Mouse (Mus musculus) midbrain, embryonic 15.5 days (tissue): ENCODE data around the gene Pola2. TPM values are rescaled to one million over a fixed set of nuclear protein-coding genes. Genes with fewer than 3 reads are reported as not detected.

Experiments
- ATAC-seq: fragments of 200-750 bp; cut with Nextera tagmentation; replicated peaks from 2 replicates; pipeline ENCODE4 v1.8.0; 2017; ENCODE audit warnings: moderate TSS enrichment
- H3K27ac ChIP-seq: fragments of 300-500 bp; sonication (generic); 2 replicates; pipeline ENCODE4 v1.5.1; 2015; ENCODE audit warnings: mild to moderate bottlenecking, inconsistent platforms
- H3K27me3 ChIP-seq: fragments of 300-500 bp; sonication (generic); replicated peaks from 2 replicates; pipeline ENCODE4 v1.6.1; 2015; ENCODE audit warnings: inconsistent platforms
- H3K36me3 ChIP-seq: fragments of 300-500 bp; sonication (generic); replicated peaks from 2 replicates; pipeline ENCODE4 v1.6.1; 2015; ENCODE audit warnings: inconsistent platforms
- H3K4me1 ChIP-seq: fragments of 300-500 bp; sonication (generic); 2 replicates; pipeline ENCODE4 v1.6.1; 2015; ENCODE audit warnings: inconsistent platforms
- H3K4me2 ChIP-seq: fragments of 300-500 bp; sonication (generic); 2 replicates; pipeline ENCODE4 v1.6.1; 2015; ENCODE audit warnings: inconsistent platforms, mild to moderate bottlenecking, moderate library complexity
- H3K4me3 ChIP-seq: fragments of 300-500 bp; sonication (generic); 2 replicates; pipeline ENCODE4 v1.5.1; 2015; ENCODE audit warnings: mild to moderate bottlenecking, inconsistent platforms
- H3K9ac ChIP-seq: fragments of 300-500 bp; sonication (generic); 2 replicates; pipeline ENCODE4 v1.6.1; 2015; ENCODE audit warnings: mild to moderate bottlenecking, inconsistent platforms
- H3K9me3 ChIP-seq: fragments of 300-500 bp; sonication (generic); 2 replicates; pipeline ENCODE4 v1.6.1; 2016; ENCODE audit warnings: inconsistent platforms
- WGBS: fragments of 180-500 bp; shearing (Covaris S2); methylation state at CpG from one replicate; pipeline ENCODE4 v1.1.7; 2015; ENCODE audit warnings: mixed read lengths; 5-methylcytosine and 5-hydroxymethylcytosine counted together
- polyA plus RNA-seq: library from polyadenylated mRNA; unstranded; fragments of >200 nt; fragmentation: Nextera tagmentation; extraction: Ambion mirVana; gene quantifications from 2 replicates; pipeline ENCODE4 v1.2.1, GENCODE M21; 2015

Pola2 gene
- polyA plus RNA-seq, 1 experiment from 2014 or later = 25.3 TPM

DNA sequence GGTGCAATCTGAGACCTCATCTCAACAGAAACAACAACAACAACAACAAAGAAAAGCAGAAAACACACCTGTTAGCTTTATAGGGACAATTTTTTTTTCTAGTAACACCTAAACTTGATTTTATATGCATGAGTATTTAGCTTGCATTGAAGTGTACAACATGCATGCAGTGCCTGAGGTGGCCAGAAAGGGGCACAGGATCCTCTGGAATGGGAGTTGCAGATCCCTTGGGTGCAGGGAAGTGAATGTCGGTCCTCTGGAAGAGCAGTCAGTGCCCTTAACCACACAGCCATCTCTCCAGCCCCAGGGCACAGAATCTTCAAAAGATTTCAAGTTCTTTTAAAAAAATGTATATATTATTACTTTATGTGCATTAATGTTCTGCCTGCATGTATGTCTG is 1.4 kb downstream of the Pola2 start:
- ATAC-seq = no peak
- WGBS = 16% methylated on average over 1 of the region's 1 CpGs
- H3K4me2 ChIP-seq = peak overlapping the region; percentile 93
- H3K4me3 ChIP-seq = no peak overlapping the region
- H3K9ac ChIP-seq = no peak overlapping the region
- H3K27me3 ChIP-seq = no peaks in the 10 kb centered on the region
- H3K9me3 ChIP-seq = no peaks in the 10 kb centered on the region
- H3K4me1 ChIP-seq = peaks cover 25% of the 10 kb centered on the region
- no peak overlapping the region for H3K27ac ChIP-seq
- no peaks in the 10 kb centered on the region for H3K36me3 ChIP-seq

DNA sequence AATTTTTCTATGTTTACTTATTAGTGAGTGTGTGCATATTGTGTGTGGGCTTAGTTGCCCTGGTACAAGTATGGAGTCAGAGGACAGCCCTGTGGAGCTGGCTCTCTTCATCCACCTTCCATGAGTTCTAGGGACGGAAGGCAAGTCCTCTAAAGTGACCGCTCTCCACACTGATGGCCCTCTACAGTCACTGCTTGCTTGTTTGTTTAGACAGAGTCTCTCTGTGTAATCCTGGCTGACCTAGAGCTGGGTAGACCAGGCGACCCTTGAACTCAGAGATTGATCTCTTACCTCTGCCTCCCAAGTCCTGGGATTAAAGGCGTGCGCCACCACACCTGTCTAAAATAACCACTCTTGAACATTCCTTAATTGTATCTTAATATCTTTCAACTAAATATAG is 6.6 kb downstream of the Pola2 start:
- 91% methylated on average over 5 of the region's 5 CpGs for WGBS

DNA sequence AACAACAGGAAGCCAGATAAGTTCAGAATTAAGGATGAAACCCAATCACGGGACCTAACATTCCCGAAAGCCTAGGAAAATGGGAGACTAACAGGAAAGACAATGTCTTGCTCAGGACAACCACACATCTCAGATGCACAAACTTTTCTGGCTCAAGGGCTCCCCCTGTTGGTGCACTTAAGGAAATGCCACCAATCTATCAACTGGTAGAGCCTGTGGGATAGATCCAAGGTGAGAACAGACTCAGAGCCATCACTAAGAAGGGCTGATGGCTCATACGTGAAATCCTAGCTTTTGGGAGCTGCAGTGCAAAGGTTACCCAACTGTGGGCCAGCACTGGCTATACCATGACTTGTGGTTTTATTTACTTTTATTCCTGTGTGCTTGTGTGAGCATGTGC is 7.3 kb downstream of the Pola2 start:
- Histone ChIP-seq H3K36me3 (0 out of 2 replicates have a peak, but pooled peaks cover 3% of the 10 kb centered on the region), H3K4me2 (no peak overlapping the region), H3K4me1 (no peaks in the 10 kb centered on the region), H3K9ac (no peak overlapping the region), H3K27me3 (no peaks in the 10 kb centered on the region), H3K27ac (no peak overlapping the region), H3K4me3 (no peak overlapping the region), H3K9me3 (no peaks in the 10 kb centered on the region)
- 17% methylated on average over 3 of the region's 3 CpGs for WGBS
- no peak; the same call in 1 of the 2 replicates for ATAC-seq

More for the DNA sequence above, 6.6 kb downstream of the Pola2 start:
- no peaks in the 10 kb centered on the region for H3K27me3 ChIP-seq
- ATAC-seq = no peak
- H3K4me2 ChIP-seq = no peak overlapping the region
- no peak overlapping the region for H3K9ac ChIP-seq
- no peaks in the 10 kb centered on the region for H3K36me3 ChIP-seq
- no peak overlapping the region for H3K27ac ChIP-seq
- peaks cover 2% of the 10 kb centered on the region for H3K4me1 ChIP-seq
- H3K4me3 ChIP-seq = no peak overlapping the region
- no peaks in the 10 kb centered on the region for H3K9me3 ChIP-seq

GRCm38 (mm10) chr19:5955704-5956670 is 8.0 kb downstream of the Pola2 start:
- Histone ChIP-seq H3K4me3 (no peak overlapping the region), H3K27ac (no peak overlapping the region), H3K9me3 (no peaks in the 10 kb centered on the region), H3K4me2 (no peak overlapping the region), H3K4me1 (no peaks in the 10 kb centered on the region), H3K9ac (no peak overlapping the region), H3K27me3 (no peaks in the 10 kb centered on the region), H3K36me3 (0 out of 2 replicates have a peak, but pooled peaks cover 6% of the 10 kb centered on the region)
- no peak for ATAC-seq
- 90% methylated on average over 28 of the region's 28 CpGs for WGBS

DNA sequence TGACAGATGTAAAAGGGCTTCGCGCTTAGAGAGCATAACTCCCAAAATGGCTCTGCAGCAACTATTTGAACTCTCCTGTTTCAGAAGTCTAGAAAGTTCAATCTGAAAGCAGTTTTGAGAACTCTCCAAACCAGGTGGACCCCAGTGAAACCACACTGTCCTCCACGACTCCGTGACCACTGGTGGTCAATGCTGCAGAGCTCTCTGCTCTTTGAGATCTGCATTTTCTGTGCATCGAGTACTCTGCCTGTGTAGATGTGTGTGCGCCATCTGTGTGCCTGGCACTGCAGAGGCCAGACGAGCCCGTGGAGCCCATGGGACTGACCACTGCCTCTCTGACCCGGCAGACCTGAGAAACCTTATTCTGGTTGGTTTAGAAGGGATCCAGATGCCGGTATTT is 9.1 kb downstream of the Pola2 start:
- Histone ChIP-seq H3K9me3 (no peaks in the 10 kb centered on the region), H3K4me1 (no peaks in the 10 kb centered on the region), H3K36me3 (0 out of 2 replicates have a peak, but pooled peaks cover 6% of the 10 kb centered on the region), H3K27ac (no peak overlapping the region), H3K27me3 (no peaks in the 10 kb centered on the region), H3K9ac (no peak overlapping the region), H3K4me2 (no peak overlapping the region), H3K4me3 (no peak overlapping the region)
- ATAC-seq = no peak
- WGBS = 98% methylated on average over 10 of the region's 10 CpGs

DNA sequence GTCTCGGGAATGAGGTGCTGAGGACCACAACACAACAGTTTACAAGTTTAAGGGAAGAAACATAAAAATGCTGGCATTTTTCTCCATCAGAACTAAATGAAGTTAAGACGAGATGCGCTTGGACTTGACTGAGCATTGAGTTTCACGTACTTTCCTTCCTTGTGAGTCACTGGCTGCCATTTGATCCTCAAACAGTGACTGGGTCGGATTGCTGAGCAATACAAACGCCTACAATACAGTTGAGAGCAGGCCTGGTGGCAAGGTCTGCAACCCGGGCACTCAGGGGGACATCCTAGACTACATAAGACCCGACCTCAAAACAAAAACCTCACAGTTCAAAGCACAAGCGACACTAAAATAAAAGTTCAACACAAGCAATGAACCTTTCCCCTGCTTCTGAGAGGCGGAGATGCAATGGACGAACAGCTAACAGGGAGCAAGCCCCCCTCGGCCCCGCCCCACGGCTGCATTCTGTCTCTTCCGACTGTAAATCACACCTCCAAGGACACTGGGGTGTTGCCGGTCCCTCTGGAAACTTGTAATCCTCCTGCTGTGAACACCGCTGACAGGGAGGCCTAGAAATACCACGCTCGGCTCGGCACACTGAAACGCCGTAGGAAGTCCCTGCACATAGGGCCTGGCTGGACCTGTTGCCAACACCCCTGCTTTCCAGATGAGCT is 9.8 kb downstream of the Pola2 start:
- H3K36me3 ChIP-seq = 0 out of 2 replicates have a peak, but pooled peaks cover 6% of the 10 kb centered on the region
- ATAC-seq = no peak
- H3K4me1 ChIP-seq = no peaks in the 10 kb centered on the region
- no peak overlapping the region for H3K4me2 ChIP-seq
- H3K9ac ChIP-seq = no peak overlapping the region
- H3K4me3 ChIP-seq = no peak overlapping the region
- WGBS = 92% methylated on average over 22 of the region's 22 CpGs
- H3K27me3 ChIP-seq = no peaks in the 10 kb centered on the region
- no peak overlapping the region for H3K27ac ChIP-seq
- no peaks in the 10 kb centered on the region for H3K9me3 ChIP-seq

DNA sequence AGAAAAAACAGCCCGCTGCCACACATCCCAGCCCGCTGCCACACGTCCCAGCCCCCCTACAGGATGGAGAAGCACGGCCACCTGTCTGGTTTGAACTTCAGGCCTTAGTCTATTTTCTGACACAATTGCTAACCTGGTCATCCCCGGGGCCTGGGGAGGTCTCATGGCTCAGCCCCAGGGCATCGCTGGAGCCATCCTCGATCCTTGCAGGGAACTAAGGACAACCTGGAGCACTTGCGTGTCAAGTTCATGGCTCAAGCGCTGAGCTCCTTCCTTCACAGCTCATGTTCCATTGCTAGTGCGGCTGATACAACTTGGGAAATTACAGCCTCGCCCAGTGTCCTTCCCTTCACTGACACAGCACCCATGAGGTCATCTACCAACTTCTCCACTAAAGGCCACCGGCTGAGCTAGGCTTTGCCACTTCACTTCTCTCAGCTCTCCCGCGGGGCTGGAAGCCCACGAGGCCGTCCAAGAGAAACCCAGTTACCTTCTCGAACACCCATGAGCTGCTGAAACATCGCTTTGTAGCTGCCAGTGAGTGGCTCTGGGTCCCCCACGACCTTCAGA is 10.7 kb downstream of the Pola2 start:
- no peaks in the 10 kb centered on the region for H3K27me3 ChIP-seq
- WGBS = 93% methylated on average over 19 of the region's 19 CpGs
- no peaks in the 10 kb centered on the region for H3K9me3 ChIP-seq
- H3K4me2 ChIP-seq = no peak overlapping the region
- no peak overlapping the region for H3K4me3 ChIP-seq
- H3K27ac ChIP-seq = no peak overlapping the region
- no peak for ATAC-seq
- no peak overlapping the region for H3K9ac ChIP-seq
- no peaks in the 10 kb centered on the region for H3K4me1 ChIP-seq
- H3K36me3 ChIP-seq = 0 out of 2 replicates have a peak, but pooled peaks cover 6% of the 10 kb centered on the region

DNA sequence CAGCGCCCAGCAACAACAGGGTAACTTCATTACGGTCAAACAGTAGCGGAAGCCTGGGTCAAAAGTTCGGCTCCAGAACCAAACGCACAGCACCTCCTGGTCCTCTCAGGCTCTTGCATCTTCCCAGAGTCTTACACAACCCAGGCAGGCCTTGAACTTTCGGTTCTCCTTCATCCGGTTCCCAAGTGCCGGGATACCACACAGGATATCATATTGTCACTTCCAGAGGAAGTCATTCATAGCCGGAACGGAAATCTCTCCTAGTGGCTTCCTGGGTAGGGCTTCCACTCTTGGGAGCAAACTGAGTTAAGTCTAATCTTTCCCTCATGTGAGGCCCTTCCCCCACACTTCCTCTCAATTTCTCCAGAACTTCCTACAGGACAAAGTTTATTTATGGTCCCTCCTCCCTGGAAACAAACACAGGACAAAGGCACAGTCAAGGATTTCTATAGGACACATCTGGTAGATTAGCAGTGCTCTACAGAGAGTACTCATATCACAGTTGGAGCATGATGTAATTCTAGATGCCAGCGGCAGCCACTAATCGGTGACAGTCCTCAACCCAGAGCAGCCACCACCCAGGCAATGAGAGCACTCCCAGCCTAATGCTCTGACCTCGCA is 11.8 kb downstream of the Pola2 start:
- Histone ChIP-seq H3K4me3 (no peak overlapping the region), H3K36me3 (0 out of 2 replicates have a peak, but pooled peaks cover 6% of the 10 kb centered on the region), H3K9me3 (no peaks in the 10 kb centered on the region), H3K27ac (no peak overlapping the region), H3K9ac (no peak overlapping the region), H3K4me2 (no peak overlapping the region), H3K4me1 (no peaks in the 10 kb centered on the region), H3K27me3 (no peaks in the 10 kb centered on the region)
- 91% methylated on average over 13 of the region's 13 CpGs for WGBS
- ATAC-seq = no peak

DNA sequence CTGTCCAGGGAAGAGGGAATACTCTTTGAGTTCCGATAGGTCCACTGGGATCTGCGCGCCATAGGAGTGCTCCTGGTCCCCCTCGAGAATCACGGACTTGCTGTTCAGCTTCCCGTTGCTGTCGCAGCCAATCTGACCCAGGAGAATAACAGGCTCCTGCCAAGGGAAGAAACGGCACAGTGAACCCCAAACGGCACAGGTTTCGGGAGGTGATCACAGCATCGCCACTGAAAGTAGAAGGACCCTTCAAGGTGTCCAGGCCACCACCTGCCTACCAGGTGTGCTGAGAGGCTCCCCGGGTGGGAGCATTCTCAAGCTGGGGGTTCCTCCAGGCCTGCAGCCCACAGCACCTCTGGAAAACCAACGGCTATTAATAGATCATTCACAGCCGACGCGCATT is 12.4 kb downstream of the Pola2 start:
- Histone ChIP-seq H3K27me3 (no peaks in the 10 kb centered on the region), H3K9ac (no peak overlapping the region), H3K4me1 (no peaks in the 10 kb centered on the region), H3K36me3 (0 out of 2 replicates have a peak, but pooled peaks cover 6% of the 10 kb centered on the region), H3K27ac (no peak overlapping the region), H3K4me2 (no peak overlapping the region), H3K4me3 (no peak overlapping the region), H3K9me3 (no peaks in the 10 kb centered on the region)
- ATAC-seq = no peak
- 93% methylated on average over 16 of the region's 16 CpGs for WGBS

DNA sequence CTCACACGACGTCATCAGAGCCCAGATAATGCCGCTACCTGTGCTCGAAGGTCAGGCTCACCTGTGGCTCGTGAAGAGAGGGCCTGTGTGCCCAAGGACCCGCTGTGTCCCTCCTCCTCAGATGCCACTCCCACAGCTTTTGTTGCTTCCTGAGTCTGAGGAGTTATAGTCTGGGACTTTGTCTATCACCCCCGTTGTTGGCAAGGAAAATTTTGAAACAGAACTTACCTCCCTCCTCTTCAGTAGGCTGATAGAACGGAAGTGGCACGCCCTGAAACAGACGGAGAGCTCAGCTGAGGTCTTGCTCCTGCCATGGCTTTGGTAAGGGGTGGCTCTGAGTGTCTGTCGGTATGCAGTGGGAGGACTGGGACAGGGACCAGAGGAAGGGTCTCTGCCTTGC is 13.8 kb downstream of the Pola2 start:
- Histone ChIP-seq H3K9me3 (no peaks in the 10 kb centered on the region), H3K4me3 (no peak overlapping the region), H3K27me3 (no peaks in the 10 kb centered on the region), H3K36me3 (0 out of 2 replicates have a peak, but pooled peaks cover 6% of the 10 kb centered on the region), H3K9ac (no peak overlapping the region), H3K4me1 (no peaks in the 10 kb centered on the region), H3K27ac (no peak overlapping the region), H3K4me2 (no peak overlapping the region)
- 94% methylated on average over 11 of the region's 11 CpGs for WGBS
- ATAC-seq = no peak

GRCm38 (mm10) chr19:5945891-5946290 is 18.1 kb downstream of the Pola2 start:
- no peaks in the 10 kb centered on the region for H3K27me3 ChIP-seq
- ATAC-seq = no peak
- H3K4me1 ChIP-seq = no peaks in the 10 kb centered on the region
- no peaks in the 10 kb centered on the region for H3K36me3 ChIP-seq
- no peaks in the 10 kb centered on the region for H3K9me3 ChIP-seq
- no peak overlapping the region for H3K27ac ChIP-seq
- 85% methylated on average over 8 of the region's 8 CpGs for WGBS
- H3K9ac ChIP-seq = no peak overlapping the region
- no peak overlapping the region for H3K4me3 ChIP-seq
- no peak overlapping the region for H3K4me2 ChIP-seq

GRCm38 (mm10) chr19:5945027-5945426 is 19.0 kb downstream of the Pola2 start:
- Histone ChIP-seq H3K27ac (no peak overlapping the region), H3K36me3 (no peaks in the 10 kb centered on the region), H3K27me3 (no peaks in the 10 kb centered on the region), H3K4me3 (no peak overlapping the region), H3K4me1 (no peaks in the 10 kb centered on the region), H3K9ac (no peak overlapping the region), H3K9me3 (no peaks in the 10 kb centered on the region), H3K4me2 (no peak overlapping the region)
- WGBS = 88% methylated on average over 7 of the region's 7 CpGs
- no peak for ATAC-seq
